Mouse (Mus musculus): ENCODE results near the gene AC109138.7.

AC109138.7 gene

GRCm38 (mm10) chr19:4216041-4216685 lies 2.0 kb downstream of the AC109138.7 start:
- no peak for DNase-seq (ENCODE audit: extremely low spot score, low read depth, low spot score)

- DNase-seq (ENCODE audit: extremely low spot score, low read depth, low spot score) = no peak
These were observed 3.0 kb downstream of the AC109138.7 start for GRCm38 (mm10) chr19:4217140-4217539.

- DNase-seq (ENCODE audit: extremely low spot score, low read depth, low spot score) = no peak
These were observed 3.7 kb downstream of the AC109138.7 start for GRCm38 (mm10) chr19:4217855-4218254.

GRCm38 (mm10) chr19:4218293-4218692 lies 4.1 kb downstream of the AC109138.7 start:
- DNase-seq (ENCODE audit: extremely low spot score, low read depth, low spot score) = no peak

GRCm38 (mm10) chr19:4218784-4219183 lies 4.6 kb downstream of the AC109138.7 start:
- DNase-seq (ENCODE audit: extremely low spot score, low read depth, low spot score) = no peak

- DNase-seq (ENCODE audit: extremely low spot score, low read depth, low spot score) = no peak
These were observed 5.8 kb downstream of the AC109138.7 start for GRCm38 (mm10) chr19:4219943-4220342.

- no peak for DNase-seq (ENCODE audit: extremely low spot score, low read depth, low spot score)
These were observed 6.3 kb downstream of the AC109138.7 start for GRCm38 (mm10) chr19:4220416-4220815.

GRCm38 (mm10) chr19:4220957-4221743 lies 7.0 kb downstream of the AC109138.7 start:
- no peak for DNase-seq (ENCODE audit: extremely low spot score, low read depth, low spot score)

GRCm38 (mm10) chr19:4222165-4222564 lies 8.0 kb downstream of the AC109138.7 start:
- DNase-seq (ENCODE audit: extremely low spot score, low read depth, low spot score) = no peak

GRCm38 (mm10) chr19:4226779-4227178 lies 12.6 kb downstream of the AC109138.7 start:
- no peak for DNase-seq (ENCODE audit: extremely low spot score, low read depth, low spot score)

- DNase-seq (ENCODE audit: extremely low spot score, low read depth, low spot score) = no peak
These were observed 13.3 kb downstream of the AC109138.7 start for GRCm38 (mm10) chr19:4227446-4227845.

- DNase-seq (ENCODE audit: extremely low spot score, low read depth, low spot score) = peak; percentile 74
These were observed 13.9 kb downstream of the AC109138.7 start for GRCm38 (mm10) chr19:4227894-4228678.

GRCm38 (mm10) chr19:4228891-4229290 lies 14.7 kb downstream of the AC109138.7 start:
- no peak for DNase-seq (ENCODE audit: extremely low spot score, low read depth, low spot score)

GRCm38 (mm10) chr19:4229451-4230076 lies 15.4 kb downstream of the AC109138.7 start:
- no peak for DNase-seq (ENCODE audit: extremely low spot score, low read depth, low spot score)

- no peak for DNase-seq (ENCODE audit: extremely low spot score, low read depth, low spot score)
These were observed 16.3 kb downstream of the AC109138.7 start for GRCm38 (mm10) chr19:4230415-4230814.

- DNase-seq (ENCODE audit: extremely low spot score, low read depth, low spot score) = no peak
These were observed 17.4 kb downstream of the AC109138.7 start, which contains the start of gene Pold4 for GRCm38 (mm10) chr19:4231253-4232185. TSS of gene Pold4 (plus strand) at chr19:4231899.

GRCm38 (mm10) chr19:4232186-4232572 lies 18.0 kb downstream of the AC109138.7 start:
- no peak for DNase-seq (ENCODE audit: extremely low spot score, low read depth, low spot score)

- DNase-seq (ENCODE audit: extremely low spot score, low read depth, low spot score) = no peak
These were observed 18.5 kb downstream of the AC109138.7 start for GRCm38 (mm10) chr19:4232651-4233050.

- no peak for DNase-seq (ENCODE audit: extremely low spot score, low read depth, low spot score)
These were observed 20.4 kb downstream of the AC109138.7 start for GRCm38 (mm10) chr19:4234548-4234947.

- no peak for DNase-seq (ENCODE audit: extremely low spot score, low read depth, low spot score)
These were observed 26.1 kb downstream of the AC109138.7 start for GRCm38 (mm10) chr19:4240247-4240668.

All from hindlimb bud, embryonic 11.5 days (tissue).